Mouse (Mus musculus) thymus, adult 2 months (tissue): ENCODE data around the gene Il17f.

Experiments used
- CTCF ChIP-seq: fragments of 200-500 bp; IDR thresholded peaks from 2 replicates; pipeline ENCODE4 v1.5.1; 2012; ENCODE audit warnings: mild to moderate bottlenecking, control low read depth, low read length, moderate library complexity, borderline replicate concordance; ENCODE audit not compliant: control insufficient read depth, poor library complexity, insufficient read depth; ENCODE audit errors: extremely low read depth
- POLR2A ChIP-seq: fragments of 200-500 bp; IDR thresholded peaks from 2 replicates; pipeline ENCODE4 v1.6.1; 2012; ENCODE audit warnings: mild to moderate bottlenecking, low read length, control low read depth, moderate library complexity; ENCODE audit not compliant: control insufficient read depth, poor library complexity, insufficient read depth; ENCODE audit errors: extremely low read depth

GRCm38 (mm10) chr1:20833141-20833511, 42.7 kb upstream of the Il17f start:
- TF ChIP-seq POLR2A (no peak), CTCF (no peak)
